Mouse (Mus musculus): ENCODE results near the gene Dtx2.

DNA sequence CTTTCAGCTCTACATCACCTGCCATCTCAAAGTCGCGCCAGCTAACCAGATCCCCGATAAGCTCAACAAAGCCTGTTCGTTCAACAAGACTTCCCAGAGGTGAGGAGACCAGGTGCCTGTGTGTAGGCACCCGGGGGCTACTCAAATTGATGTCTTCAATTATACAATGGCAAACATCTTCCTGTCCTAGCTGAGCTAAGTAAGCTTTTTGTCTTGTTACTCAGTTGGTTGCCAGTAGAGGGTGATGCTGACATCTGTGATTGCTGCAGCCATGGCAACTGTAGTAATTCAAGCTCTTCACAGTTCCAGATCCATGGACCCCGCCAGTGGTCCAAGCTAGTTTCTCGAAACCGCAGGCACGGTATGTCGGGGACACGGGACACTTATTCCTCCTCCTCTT, 7.4 kb upstream of the Dtx2 start:
- TF ChIP-seq CTCF (IDR thresholded peaks at IDR 0.05) (peak; percentile 44), POLR2A (IDR thresholded peaks at IDR 0.05; ENCODE audit: insufficient read depth, low read depth, low read length) (no peak)
